Mouse (Mus musculus) gastrocnemius, postnatal 36 days (tissue): ENCODE measurements around the gene 2310057N15Rik. TPM values are rescaled to one million over a fixed set of nuclear protein-coding genes. Genes with fewer than 3 reads are reported as not detected.
A peak's percentile ranks its signal among the peaks of the same experiment; 100 is the strongest.
"Not testable (repeated sequence)": the region's sequence is repeated elsewhere in the genome, so short reads cannot be mapped to it uniquely, and the experiment has no call there.

ENCODE experiments used
- DNase-seq, 2 experiments: peaks; one replicate each; pipeline ENCODE4 v3.0.0; 2022
- intact Hi-C: fragments of 180-260 bp; cut with DNase I; formaldehyde crosslinking; loops from one replicate; pipeline ENCODE4 v1.15.1; 2025
- long read RNA-seq, 2 experiments: library from polyadenylated mRNA; stranded (forward); transcript quantifications; one replicate each; pipeline ENCODE4 v2.0.0; 2021
- total RNA-seq, 2 experiments: library from RNA; stranded (reverse); gene quantifications; 2 replicates each; pipeline ENCODE4 v1.2.3; 2021

The 2310057N15Rik gene
- total RNA-seq = not detected
- long read RNA-seq, experiment 1 = 0 reads
- long read RNA-seq, experiment 2 = 0 reads

DNA sequence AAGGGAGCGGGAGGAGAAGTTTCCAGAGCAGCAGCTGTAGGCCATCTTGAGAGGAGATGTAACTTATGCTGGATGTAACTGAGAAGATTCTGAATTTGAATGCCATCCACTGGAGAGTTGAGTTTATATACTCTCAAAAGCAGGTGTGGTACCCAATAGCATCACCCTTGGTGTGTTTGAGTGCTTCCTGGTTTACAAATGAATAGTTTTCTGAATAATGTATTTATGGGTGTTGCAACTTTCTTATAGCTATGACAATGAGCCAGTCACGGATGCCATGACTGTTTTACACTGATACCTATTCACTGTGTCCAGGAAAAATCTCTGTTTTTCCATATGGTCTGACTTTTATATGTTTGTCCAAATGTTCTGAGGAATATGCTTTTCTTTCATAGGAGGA, at the start of gene 2310057N15Rik:
TSS of gene 2310057N15Rik (minus strand) at position 101 of the 400 bp plus-strand sequence.
- no peak for DNase-seq
- intact Hi-C loops = no loop called here

DNA sequence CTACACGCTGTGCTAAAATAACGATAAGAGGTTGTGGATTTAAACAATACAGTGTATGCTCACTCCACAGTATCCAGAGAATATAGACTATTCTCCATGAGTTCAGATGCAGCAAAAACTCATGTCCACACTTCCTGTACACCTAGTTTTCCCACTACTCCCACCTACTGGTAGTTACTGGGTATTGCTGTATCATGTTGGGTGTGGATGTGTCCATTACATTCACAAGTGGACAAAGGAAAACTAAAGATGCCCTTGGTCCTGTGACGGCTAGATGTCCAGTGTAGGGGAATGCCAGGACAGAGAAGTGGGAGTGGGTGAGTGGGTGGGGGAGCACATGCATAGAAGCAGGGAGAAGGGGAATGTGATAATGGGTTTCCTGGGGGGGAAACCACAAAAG, 49.7 kb upstream of the 2310057N15Rik start:
- no peak for DNase-seq
- intact Hi-C loops = loop anchor here (5.0 kb wide), 1 partner anchor 166 kb away; no protein-coding TSS in a partner anchor

DNA sequence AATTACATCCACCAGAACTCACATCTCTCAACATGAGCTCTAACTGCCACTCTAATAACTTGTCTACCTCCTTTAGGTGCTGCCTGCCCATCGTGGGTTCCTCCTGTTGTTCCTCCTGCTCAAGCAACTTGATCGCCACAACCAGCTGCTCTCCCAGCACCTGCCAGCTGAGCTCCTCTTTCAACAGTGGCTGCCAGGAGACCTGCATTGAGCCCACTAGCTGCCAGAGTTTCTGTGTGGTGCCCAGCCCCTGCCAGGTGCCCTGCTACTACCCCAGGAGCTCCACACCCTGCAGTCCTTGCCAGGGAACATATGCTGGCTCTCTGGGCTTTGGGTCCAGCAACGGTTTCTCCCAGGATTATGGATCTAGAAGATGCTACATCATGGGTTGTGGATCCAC, 46.1 kb upstream of the 2310057N15Rik start, which contains the start of gene Krtap15:
TSS of gene Krtap15 (plus strand) at position 150 of the 400 bp plus-strand sequence.
- intact Hi-C loops = loop anchor here (5.0 kb wide), 1 partner anchor 163 kb away; no protein-coding TSS in a partner anchor
- peak; percentile 25 to 28 for DNase-seq

DNA sequence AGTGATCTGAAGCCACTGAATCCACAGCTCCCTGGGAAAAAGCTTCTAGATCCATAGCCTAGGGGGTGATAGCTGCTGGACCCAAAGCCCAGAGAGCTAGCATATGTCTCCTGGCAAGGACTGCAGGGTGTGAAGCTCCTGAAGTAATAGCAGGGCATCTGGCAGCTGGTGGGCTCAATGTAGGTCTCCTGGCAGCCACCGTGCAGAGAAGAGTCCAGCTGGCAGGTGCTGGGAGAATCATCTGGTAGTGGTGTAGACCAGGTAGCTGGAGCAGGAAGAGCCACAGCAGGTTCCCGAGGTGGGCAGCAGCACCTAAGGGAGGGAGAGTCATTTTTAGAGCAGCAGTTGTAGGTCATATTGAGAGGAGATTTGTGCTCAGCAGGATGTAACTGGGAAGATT, 37.8 kb upstream of the 2310057N15Rik start, which contains the start of gene Gm20741:
TSS of gene Gm20741 (minus strand) at position 394 of the 400 bp plus-strand sequence.
- DNase-seq = no peak
- intact Hi-C loops = no loop called here

DNA sequence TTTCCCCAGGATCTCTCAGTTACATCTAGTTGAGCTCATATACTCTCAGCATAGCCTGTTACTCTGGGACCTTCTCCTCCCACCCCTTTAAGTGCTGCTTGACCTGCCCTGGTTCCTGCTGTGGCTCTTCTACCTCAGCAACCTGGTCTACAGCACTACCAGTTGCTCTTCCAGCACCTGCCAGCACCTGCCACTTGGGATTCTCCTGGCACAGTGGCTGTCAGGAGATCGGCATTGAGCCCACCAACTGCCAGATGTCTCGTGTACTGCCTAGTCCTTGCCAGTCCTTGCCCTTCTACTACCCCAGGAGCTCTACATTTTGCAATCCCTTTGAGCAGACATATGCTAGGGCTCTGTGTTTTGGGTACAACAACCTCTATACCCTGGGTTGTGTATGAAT, 12.8 kb upstream of the 2310057N15Rik start:
- no peak for DNase-seq
- intact Hi-C loops = no loop called here

DNA sequence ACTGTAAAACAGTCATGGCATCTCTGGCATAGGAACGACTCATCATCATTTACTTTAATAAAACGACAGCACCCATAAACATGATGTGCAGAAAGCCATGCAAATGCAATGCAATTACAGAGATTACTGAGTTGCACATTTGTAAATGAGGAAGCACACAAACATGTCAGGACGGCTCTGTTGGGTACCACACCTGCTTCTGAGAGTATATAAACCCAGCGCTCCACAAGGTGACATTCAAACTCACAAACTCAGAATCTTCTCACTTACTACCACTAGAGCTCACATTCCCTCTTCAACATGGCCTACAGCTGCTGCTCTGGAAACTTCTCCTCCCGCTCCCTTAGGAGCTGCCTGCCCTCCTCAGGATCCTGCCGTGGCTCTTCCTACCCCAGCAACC, 3.6 kb upstream of the 2310057N15Rik start, which contains the start of gene Gm5965:
TSS of gene Gm5965 (plus strand) at position 301 of the 400 bp plus-strand sequence.
- no peak for DNase-seq
- intact Hi-C loops = no loop called here

DNA sequence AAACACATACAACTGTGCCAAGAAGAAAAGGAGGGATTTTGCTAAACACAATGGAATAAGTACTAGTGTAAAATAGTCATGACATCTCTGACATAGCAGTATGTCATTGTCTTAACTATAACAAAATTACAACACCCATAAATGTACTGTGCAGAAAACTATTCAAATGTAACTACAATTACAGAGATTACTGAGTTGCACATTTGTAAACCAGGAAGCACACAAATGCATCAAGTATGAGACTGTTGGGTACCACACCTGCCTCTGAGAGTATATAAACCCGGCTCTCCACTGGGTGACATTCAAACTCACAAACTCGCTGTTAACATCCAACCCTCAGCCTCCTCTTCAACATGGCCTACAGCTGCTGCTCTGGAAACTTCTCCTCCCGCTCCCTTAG, 15.5 kb downstream of the 2310057N15Rik start, which contains the start of gene 2310034C09Rik:
TSS of gene 2310034C09Rik (plus strand) at position 301 of the 400 bp plus-strand sequence.
- intact Hi-C loops, DNase-seq: not testable (repeated sequence)

DNA sequence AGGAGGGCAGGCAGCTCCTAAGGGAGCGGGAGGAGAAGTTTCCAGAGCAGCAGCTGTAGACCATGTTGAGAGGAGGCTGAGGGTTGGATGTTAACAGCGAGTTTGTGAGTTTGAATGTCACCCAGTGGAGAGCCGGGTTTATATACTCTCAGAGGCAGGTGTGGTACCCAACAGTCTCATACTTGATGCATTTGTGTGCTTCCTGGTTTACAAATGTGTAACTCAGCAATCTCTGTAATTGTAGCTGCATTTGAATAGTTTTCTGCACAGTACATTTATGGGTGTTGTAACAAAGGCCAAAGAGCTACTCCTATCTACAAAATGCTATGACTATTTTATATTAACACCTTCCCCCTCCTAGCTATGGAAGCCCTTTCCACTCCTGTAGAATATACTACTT, 22.5 kb downstream of the 2310057N15Rik start, which contains the start of gene Krtap13:
TSS of gene Krtap13 (minus strand) at position 101 of the 400 bp plus-strand sequence.
- DNase-seq, intact Hi-C loops: not testable (repeated sequence)

DNA sequence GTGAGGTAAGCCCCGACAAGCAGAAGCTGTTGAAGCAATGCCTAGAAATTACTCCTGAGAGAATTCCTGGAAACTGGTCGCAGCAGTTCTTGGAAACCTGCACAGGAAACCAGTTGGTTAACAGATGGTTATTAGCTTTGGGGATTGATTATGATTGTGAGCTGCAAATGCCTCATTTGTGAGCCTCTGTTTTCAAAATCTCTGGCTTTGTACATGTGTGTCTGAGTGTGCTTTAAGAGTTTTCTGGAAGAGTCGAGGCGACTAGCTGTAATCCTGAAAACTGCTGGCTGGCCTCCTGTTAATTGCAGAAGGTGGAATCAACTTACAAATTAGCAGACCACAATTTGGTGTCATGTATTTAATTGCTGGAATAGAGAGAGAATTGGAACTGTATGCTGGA, 26.1 kb downstream of the 2310057N15Rik start:
- DNase-seq = no peak
- intact Hi-C loops = no loop called here

DNA sequence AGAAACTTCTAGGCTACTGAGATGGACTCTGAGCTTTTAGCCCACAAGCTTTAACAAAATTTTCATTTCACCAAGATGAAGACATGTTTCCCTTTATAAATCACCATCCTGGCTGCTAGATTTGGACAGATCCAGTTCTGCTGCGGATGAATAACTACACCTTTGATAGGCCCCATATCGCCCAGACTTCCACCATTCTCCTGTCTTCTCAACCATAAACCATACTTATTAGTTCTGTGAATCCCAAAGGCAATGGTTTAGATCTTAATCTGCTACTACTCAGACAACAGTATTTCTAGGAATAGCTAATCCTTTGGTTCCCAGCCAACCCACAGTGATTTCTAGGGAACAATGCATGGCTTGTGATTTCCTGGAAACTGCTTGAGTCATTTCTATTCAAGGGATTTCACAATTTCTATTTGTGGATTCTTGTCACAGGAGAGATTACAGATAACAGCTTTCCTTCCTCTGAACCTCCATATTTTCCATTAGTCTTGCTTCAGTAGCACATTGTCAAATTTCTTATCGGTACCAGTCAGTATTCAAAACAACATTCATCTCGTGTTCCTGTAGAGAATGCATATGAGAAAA, 29.2 kb downstream of the 2310057N15Rik start:
- no peak for DNase-seq
- intact Hi-C loops = no loop called here

DNA sequence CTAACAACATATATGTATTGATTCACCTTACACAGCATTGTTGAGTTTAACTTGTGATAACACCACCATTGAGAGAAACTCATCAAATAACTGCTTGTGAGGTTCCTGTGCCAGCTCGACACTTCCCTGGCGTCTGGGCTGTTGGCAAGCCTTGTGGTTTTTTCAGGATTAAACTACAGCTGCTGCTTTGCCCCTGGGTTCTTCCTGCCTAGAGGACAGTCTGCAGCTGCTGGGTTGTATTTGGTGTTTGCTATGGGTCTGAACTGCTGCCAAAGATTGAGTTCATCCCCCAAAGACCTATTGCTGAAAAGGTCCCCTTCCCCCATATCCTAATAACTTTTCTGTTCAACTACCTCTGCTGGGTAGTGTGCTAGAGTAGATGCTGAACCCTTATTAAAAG, 38.6 kb downstream of the 2310057N15Rik start:
- intact Hi-C loops = no loop called here
- no peak for DNase-seq

DNA sequence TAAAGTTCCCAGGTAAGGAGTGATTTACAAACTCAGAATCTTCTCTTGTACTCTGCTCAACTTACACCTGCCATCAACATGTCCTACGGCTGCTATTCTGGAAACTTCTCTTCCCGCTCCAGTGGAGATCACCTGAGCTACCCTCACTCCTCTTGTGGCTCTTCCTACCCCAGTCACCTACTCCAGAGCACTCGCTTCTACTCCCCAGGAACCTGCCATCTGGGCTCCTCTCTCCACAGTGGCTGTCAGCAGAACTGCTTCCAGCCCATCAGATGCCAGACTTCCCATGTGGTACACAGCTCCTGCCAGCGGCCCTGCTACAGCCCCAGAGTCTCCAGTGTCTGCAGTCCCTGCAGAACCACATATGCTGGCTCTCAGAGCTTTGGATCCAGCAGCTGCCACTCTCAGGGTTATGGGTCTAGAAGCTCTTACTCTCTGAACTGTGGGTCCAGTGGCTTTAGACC, 45.2 kb downstream of the 2310057N15Rik start, which contains the start of gene Krtap13-1:
TSS of gene Krtap13-1 (plus strand) at position 51 of the 464 bp plus-strand sequence.
- intact Hi-C loops = no loop called here
- peak; percentile 4 to 16 for DNase-seq

Other genes starting within 250 kb of the 2310057N15Rik start
- gene Cldn8, start 211.0 kb downstream of the 2310057N15Rik start, total RNA-seq = not detected
- gene Krtap24-1, start 161.9 kb downstream of the 2310057N15Rik start, total RNA-seq = not detected
- gene 2310079G19Rik, start 146.5 kb downstream of the 2310057N15Rik start, total RNA-seq = under 1 TPM in 1 of 2 experiments, not detected in 1; 0.49 TPM
- gene Krtap26-1, start 126.4 kb downstream of the 2310057N15Rik start, total RNA-seq = not detected
- gene Krtap27-1, start 102.5 kb downstream of the 2310057N15Rik start, total RNA-seq = not detected
- not detected for gene 2310061N02Rik, start 66.2 kb downstream of the 2310057N15Rik start, total RNA-seq
- not detected for gene Krtap13-1, start 45.3 kb downstream of the 2310057N15Rik start, total RNA-seq
- not detected for gene Krtap13, start 22.6 kb downstream of the 2310057N15Rik start, total RNA-seq
- not detected for gene 2310034C09Rik, start 15.4 kb downstream of the 2310057N15Rik start, total RNA-seq
- not detected for gene Gm5965, start 3.7 kb upstream of the 2310057N15Rik start, total RNA-seq
- not detected for gene Gm20741, start 38.0 kb upstream of the 2310057N15Rik start, total RNA-seq
- not detected for gene Krtap15, start 46.0 kb upstream of the 2310057N15Rik start, total RNA-seq
- not detected for gene Krtap14, start 51.9 kb upstream of the 2310057N15Rik start, total RNA-seq
- not detected for gene Krtap19-1, start 95.2 kb upstream of the 2310057N15Rik start, total RNA-seq
- not detected for gene Krtap19-2, start 100.1 kb upstream of the 2310057N15Rik start, total RNA-seq
- gene Krtap19-3, start 103.8 kb upstream of the 2310057N15Rik start, total RNA-seq = not detected
- gene Krtap19-4, start 110.9 kb upstream of the 2310057N15Rik start, total RNA-seq = not detected
- not detected for gene Krtap19-5, start 122.3 kb upstream of the 2310057N15Rik start, total RNA-seq
- gene Krtap19-9b, start 158.1 kb upstream of the 2310057N15Rik start, total RNA-seq = not detected
- not detected for gene Krtap16-3, start 188.7 kb upstream of the 2310057N15Rik start, total RNA-seq
- not detected for gene Krtap22-2, start 236.6 kb upstream of the 2310057N15Rik start, total RNA-seq
- not detected for gene Gm10229, start 241.1 kb upstream of the 2310057N15Rik start, total RNA-seq